Mouse (Mus musculus) gastrocnemius, postnatal 36 days (tissue): ENCODE results near the gene Lpcat3. TPM values are rescaled to one million over a fixed set of nuclear protein-coding genes. Genes with fewer than 3 reads are reported as not detected.

Source experiments
- DNase-seq, 2 experiments: peaks; one replicate each; pipeline ENCODE4 v3.0.0; 2022
- intact Hi-C: fragments of 180-260 bp; cut with DNase I; formaldehyde crosslinking; loops from one replicate; pipeline ENCODE4 v1.15.1; 2025
- total RNA-seq, 2 experiments: library from RNA; stranded (reverse); gene quantifications; 2 replicates each; pipeline ENCODE4 v1.2.3; 2021

The Lpcat3 gene
- total RNA-seq, 2 experiments from 2014 or later: 16.3 to 18.3 TPM

GRCm38 (mm10) chr6:124729850-124730705 is 67.3 kb downstream of the Lpcat3 start:
- intact Hi-C loops: no loop called here

GRCm38 (mm10) chr6:124731038-124731437 is 68.2 kb downstream of the Lpcat3 start:
- no peak for DNase-seq
- intact Hi-C loops: no loop called here

More at GRCm38 (mm10) chr6:124729850-124730705, 67.3 kb downstream of the Lpcat3 start:
- no peak for DNase-seq

DNA sequence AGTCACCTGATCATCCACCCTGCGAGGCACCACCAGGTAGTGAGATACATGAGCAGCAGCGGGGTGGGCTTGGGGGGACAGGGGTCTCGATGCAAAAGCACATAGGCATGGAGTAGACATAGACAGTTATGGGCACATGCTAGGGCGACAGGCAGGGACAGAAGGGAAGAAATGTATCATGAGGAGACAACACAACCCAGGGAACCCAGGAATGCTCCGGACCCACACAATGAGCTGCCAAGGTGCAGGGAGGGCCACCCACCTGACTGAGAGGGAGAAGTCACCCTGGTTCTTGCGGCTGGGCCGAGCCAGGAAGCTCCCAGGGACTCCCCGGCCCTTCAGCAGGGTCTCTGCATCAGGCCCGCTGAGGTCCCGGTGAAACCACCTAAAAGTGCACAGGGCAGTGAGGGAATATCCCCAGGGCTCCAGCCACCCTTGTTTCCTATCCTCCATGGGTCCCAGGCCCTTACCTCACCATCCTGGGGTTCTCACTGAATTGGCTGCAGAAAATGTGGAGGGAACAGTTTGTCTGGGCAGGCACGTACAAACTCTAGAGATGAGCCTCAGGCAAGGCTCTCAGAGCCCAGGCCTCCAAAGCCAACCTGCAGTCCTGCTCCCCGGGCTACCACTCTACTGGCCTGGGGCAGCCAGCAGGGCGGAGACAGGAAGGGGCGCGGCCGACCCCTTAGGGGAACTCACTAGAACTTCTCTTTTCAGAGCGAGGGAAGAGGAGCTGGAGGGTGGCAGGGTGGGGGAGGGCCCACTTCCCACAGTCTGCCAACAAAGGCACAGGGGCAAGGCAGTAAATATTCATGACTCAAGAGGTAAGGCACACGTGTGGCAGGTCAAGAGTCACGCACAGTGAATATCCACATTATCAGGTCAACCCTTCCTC is 69.9 kb downstream of the Lpcat3 start:
- intact Hi-C loops: no loop called here
- DNase-seq: peak in 1 of 2 experiments; percentile 39

GRCm38 (mm10) chr6:124734417-124734816 is 71.6 kb downstream of the Lpcat3 start:
- intact Hi-C loops: no loop called here
- no peak for DNase-seq

DNA sequence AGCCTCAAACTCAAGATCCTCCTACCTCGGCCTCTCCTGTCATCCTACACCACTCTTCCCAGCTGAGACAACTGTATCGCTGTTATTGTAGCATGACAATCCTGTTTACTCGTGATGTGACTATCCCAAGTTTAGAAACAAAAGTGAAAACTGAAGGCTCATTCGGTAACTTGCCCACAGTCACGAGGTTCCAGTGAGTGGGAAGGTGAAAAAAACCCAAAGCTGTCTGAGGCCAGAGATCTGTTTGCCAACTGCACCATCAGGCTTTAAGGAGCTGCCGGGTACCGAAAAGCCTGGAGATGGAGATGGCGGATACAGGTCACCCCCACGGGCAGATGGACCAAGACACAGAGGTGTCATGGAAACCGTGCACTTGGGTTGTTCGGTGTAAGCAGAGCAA is 74.2 kb downstream of the Lpcat3 start:
- DNase-seq: no peak
- intact Hi-C loops: loop anchor here (2.0 to 5.0 kb wide), 3 partner anchors 18 to 170 kb away; no protein-coding TSS in a partner anchor

- intact Hi-C loops: loop anchor here (5.0 kb wide), 2 partner anchors 96 to 171 kb away; no protein-coding TSS in a partner anchor
- no peak for DNase-seq
Observed at GRCm38 (mm10) chr6:124738511-124739023, 75.7 kb downstream of the Lpcat3 start, which contains the start of gene Ptpn6. Gene Ptpn6, minus strand, starts transcription at chr6:124738714.

DNA sequence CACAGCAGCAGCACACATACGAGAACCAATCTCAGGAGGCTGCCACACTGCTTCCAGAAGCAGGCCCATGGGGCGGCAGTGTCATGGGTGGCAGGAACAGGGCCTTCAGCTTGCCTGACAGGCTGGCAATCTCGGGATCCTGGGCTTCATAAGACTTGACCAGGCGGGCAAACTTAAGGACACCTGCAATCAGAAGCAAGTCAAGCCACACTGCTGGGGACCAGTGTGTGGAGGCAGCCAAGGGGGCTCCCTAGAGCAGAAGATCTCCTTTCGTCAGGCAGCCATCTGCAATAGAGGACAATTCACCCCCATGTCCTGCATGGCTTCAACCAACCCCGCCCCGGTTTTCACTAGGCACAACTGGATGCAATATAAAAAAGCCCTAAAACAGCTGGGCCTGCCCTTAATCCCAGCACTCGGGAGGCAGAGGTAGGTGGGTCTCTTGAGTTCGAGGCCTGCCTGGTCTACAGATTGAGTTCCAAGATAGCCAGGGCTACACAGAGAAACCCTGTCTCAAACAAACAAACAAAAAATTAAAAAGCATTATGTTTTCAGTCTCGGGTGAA is 76.5 kb downstream of the Lpcat3 start:
- intact Hi-C loops: loop anchor here (5.0 kb wide), 2 partner anchors 97 to 172 kb away; no protein-coding TSS in a partner anchor
- DNase-seq: no peak

- no peak for DNase-seq
Observed at GRCm38 (mm10) chr6:124740211-124740887, 77.5 kb downstream of the Lpcat3 start.

GRCm38 (mm10) chr6:124740888-124741761 is 78.3 kb downstream of the Lpcat3 start, which contains the start of gene Grcc10:
Gene Grcc10, minus strand, starts transcription at chr6:124741374.
- DNase-seq: peak; percentile 77 to 83
- intact Hi-C loops: loop anchor here (2.0 kb wide), 1 partner anchor 78 kb away; the partner anchor contains the start of gene Lpcat3

More at GRCm38 (mm10) chr6:124740211-124740887, 77.5 kb downstream of the Lpcat3 start:
- intact Hi-C loops: loop anchor here (2.0 kb wide), 1 partner anchor 78 kb away; the partner anchor contains the start of gene Lpcat3

GRCm38 (mm10) chr6:124741842-124742241 is 79.0 kb downstream of the Lpcat3 start:
- intact Hi-C loops: loop anchor here (2.0 kb wide), 1 partner anchor 79 kb away; the partner anchor contains the start of gene Lpcat3
- no peak for DNase-seq

- DNase-seq: no peak
- intact Hi-C loops: no loop called here
Observed at GRCm38 (mm10) chr6:124742839-124743514, 80.2 kb downstream of the Lpcat3 start.

DNA sequence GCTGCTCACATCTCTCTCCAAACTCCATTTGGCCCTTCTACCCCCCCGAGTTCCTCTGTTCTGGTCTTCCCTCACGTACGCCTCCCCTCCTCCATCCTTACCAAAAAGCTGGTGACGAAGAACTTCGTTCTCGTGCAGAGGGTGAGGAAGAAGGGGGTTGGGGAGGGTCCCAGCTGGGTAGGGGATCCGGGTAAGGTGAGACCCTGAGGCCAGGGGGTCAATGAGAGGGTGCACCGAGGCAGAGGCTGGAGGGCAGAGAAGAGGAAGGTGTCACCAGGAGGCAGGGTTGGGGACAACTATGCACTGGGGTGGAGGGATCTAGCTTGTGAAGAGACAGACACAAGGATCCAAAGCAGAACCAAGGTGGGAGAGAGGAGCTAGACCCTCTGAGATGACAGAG is 80.8 kb downstream of the Lpcat3 start:
- intact Hi-C loops: no loop called here
- DNase-seq: no peak

GRCm38 (mm10) chr6:124744755-124745321 is 82.0 kb downstream of the Lpcat3 start:
- no peak for DNase-seq
- intact Hi-C loops: no loop called here

GRCm38 (mm10) chr6:124745490-124746295 is 82.9 kb downstream of the Lpcat3 start:
- DNase-seq: peak; percentile 86 to 88
- intact Hi-C loops: no loop called here

DNA sequence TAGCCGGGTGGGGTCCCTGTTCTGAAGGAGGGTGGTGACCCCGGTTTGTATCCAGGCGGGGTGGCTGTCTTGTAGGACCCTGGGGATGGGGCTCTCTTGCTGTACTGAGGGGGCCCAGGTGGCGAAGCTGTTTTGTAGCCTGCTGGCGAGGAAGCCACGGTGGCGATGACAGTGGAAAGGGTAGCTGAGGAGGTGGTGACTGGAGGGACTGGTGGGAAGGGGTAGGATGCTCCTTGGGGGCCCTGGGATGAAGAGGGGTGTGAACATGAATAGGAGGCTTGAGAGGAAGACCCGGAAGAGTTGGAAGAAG is 83.4 kb downstream of the Lpcat3 start:
- intact Hi-C loops: no loop called here
- no peak for DNase-seq

GRCm38 (mm10) chr6:124746654-124747632 is 84.1 kb downstream of the Lpcat3 start:
- intact Hi-C loops: no loop called here
- no peak for DNase-seq
